8 mouse cellular contexts compared by ENCODE assay signal in genomic region chr19:18420381-18420785, GRCm38 (mm10).
DNase-seq lines count a peak whose midpoint lies in the region.

No protein-coding gene starts in this region.

- peak; percentile 13 to 16 for DNase-seq in layer of hippocampus, postnatal 10 days (ENCODE audit: low spot score in 2 of 2)
- DNase-seq in layer of hippocampus, adult 9-10 months (ENCODE audit: low spot score): no peak
- peak; percentile 65 for DNase-seq in cerebellum, adult 9-10 months
- DNase-seq in hindlimb bud, embryonic 11.5 days (ENCODE audit: extremely low spot score, low read depth, low spot score): peak; percentile 26
- peak; percentile 62 for DNase-seq in mesoderm, embryonic 11.5 days (ENCODE audit: low read depth, low spot score)
- DNase-seq in spleen, postnatal 36 days (ENCODE audit: low spot score in 2 of 2): no peak
- DNase-seq in heart, adult 9 months (ENCODE audit: low spot score in 2 of 2): no peak
- no peak for DNase-seq in frontal cortex, adult 2 months (ENCODE audit: extremely low spot score in 1 of 2, low spot score in 1 of 2)

Comparison
In these comparisons a context has a peak if more than half of its experiments do, and no peak if none do; other contexts are left out.
1. DNase-seq: peak in layer of hippocampus, postnatal 10 days (2 of 2), cerebellum, adult 9-10 months (single experiment), hindlimb bud, embryonic 11.5 days (single experiment) and mesoderm, embryonic 11.5 days (single experiment); none in layer of hippocampus, adult 9-10 months (single experiment), spleen, postnatal 36 days (0 of 2), heart, adult 9 months (0 of 2) and frontal cortex, adult 2 months (0 of 2).